In genomic region chr10:81410350-81410749, GRCm38 (mm10) we compare ENCODE assay signal across 8 mouse cellular contexts. TPM values are rescaled to one million over a fixed set of nuclear protein-coding genes. Genes with fewer than 3 reads are reported as not detected.
DNase-seq lines count a peak whose midpoint lies in the region; ATAC-seq lines count a peak whose summit lies in the region.

No protein-coding gene starts in this region.

- no peak for ATAC-seq in forebrain, embryonic 12.5 days (ENCODE audit: low FRiP score)
- no peak for ATAC-seq in midbrain, embryonic 11.5 days (ENCODE audit: low FRiP score)
- no peak for ATAC-seq in stomach, embryonic 16.5 days (ENCODE audit: insufficient read depth, low FRiP score)

- H3K9me3 ChIP-seq in forebrain, embryonic 10.5 days: no peaks in the 10 kb centered on the region
- H3K9me3 ChIP-seq in forebrain, embryonic 12.5 days: no peaks in the 10 kb centered on the region
- no peaks in the 10 kb centered on the region for H3K9me3 ChIP-seq in midbrain, embryonic 10.5 days (replicated peaks)
- no peaks in the 10 kb centered on the region for H3K9me3 ChIP-seq in midbrain, embryonic 11.5 days (ENCODE audit: control insufficient read depth, low read length)
- H3K9me3 ChIP-seq in limb, embryonic 10.5 days (replicated peaks): no peaks in the 10 kb centered on the region
- H3K9me3 ChIP-seq in stomach, embryonic 16.5 days (replicated peaks; ENCODE audit: control insufficient read depth, low read length): no peaks in the 10 kb centered on the region

- peaks cover 99% of the 10 kb centered on the region for H3K4me1 ChIP-seq in forebrain, embryonic 10.5 days
- H3K4me1 ChIP-seq in forebrain, embryonic 12.5 days: peaks cover 82% of the 10 kb centered on the region
- peaks cover 96% of the 10 kb centered on the region for H3K4me1 ChIP-seq in midbrain, embryonic 10.5 days
- peaks cover 35% of the 10 kb centered on the region for H3K4me1 ChIP-seq in midbrain, embryonic 11.5 days (ENCODE audit: control insufficient read depth, insufficient read depth, low read length)
- H3K4me1 ChIP-seq in limb, embryonic 10.5 days: peaks cover 99% of the 10 kb centered on the region
- peaks cover 85% of the 10 kb centered on the region for H3K4me1 ChIP-seq in stomach, embryonic 16.5 days (ENCODE audit: control insufficient read depth, insufficient read depth, low read length)

- WGBS in forebrain, embryonic 10.5 days: 71% methylated on average over 4 of the region's 4 CpGs
- WGBS in forebrain, embryonic 12.5 days: 67% methylated on average over 4 of the region's 4 CpGs
- 65% methylated on average over 4 of the region's 4 CpGs for WGBS in midbrain, embryonic 10.5 days
- WGBS in midbrain, embryonic 11.5 days: 61% methylated on average over 4 of the region's 4 CpGs
- 59% methylated on average over 4 of the region's 4 CpGs for WGBS in limb, embryonic 10.5 days
- 63% methylated on average over 4 of the region's 4 CpGs for WGBS in stomach, embryonic 16.5 days

- H3K4me2 ChIP-seq in forebrain, embryonic 12.5 days: no peak overlapping the region
- no peak overlapping the region for H3K4me2 ChIP-seq in midbrain, embryonic 11.5 days
- H3K4me2 ChIP-seq in stomach, embryonic 16.5 days (ENCODE audit: low read depth, low read length): no peak overlapping the region

- H3K36me3 ChIP-seq in forebrain, embryonic 10.5 days (replicated peaks): peaks cover 5% of the 10 kb centered on the region; the same call in 1 of the 2 replicates
- peaks cover 15% of the 10 kb centered on the region for H3K36me3 ChIP-seq in forebrain, embryonic 12.5 days (replicated peaks)
- H3K36me3 ChIP-seq in midbrain, embryonic 10.5 days: no peaks in the 10 kb centered on the region; the same call in 1 of the 2 replicates
- no peaks in the 10 kb centered on the region for H3K36me3 ChIP-seq in midbrain, embryonic 11.5 days (ENCODE audit: control insufficient read depth, insufficient read depth, low read length)
- peaks cover 9% of the 10 kb centered on the region for H3K36me3 ChIP-seq in limb, embryonic 10.5 days
- peaks cover 9% of the 10 kb centered on the region for H3K36me3 ChIP-seq in stomach, embryonic 16.5 days (ENCODE audit: control insufficient read depth, insufficient read depth, low read length)

- H3K27ac ChIP-seq in forebrain, embryonic 10.5 days: peak overlapping the region; percentile 77; the same call in 1 of the 2 replicates
- no peak overlapping the region for H3K27ac ChIP-seq in forebrain, embryonic 12.5 days
- H3K27ac ChIP-seq in midbrain, embryonic 10.5 days (replicated peaks): peak overlapping the region; percentile 33; the same call in 1 of the 2 replicates
- no peak overlapping the region for H3K27ac ChIP-seq in midbrain, embryonic 11.5 days (ENCODE audit: low read depth, low read length)
- peak overlapping the region; percentile 80 for H3K27ac ChIP-seq in limb, embryonic 10.5 days
- peak overlapping the region; percentile 42; the same call in 1 of the 2 replicates for H3K27ac ChIP-seq in stomach, embryonic 16.5 days (ENCODE audit: low read length)

- H3K27me3 ChIP-seq in forebrain, embryonic 10.5 days (ENCODE audit: poor library complexity, severe bottlenecking): peaks cover 41% of the 10 kb centered on the region
- peaks cover 37% of the 10 kb centered on the region for H3K27me3 ChIP-seq in forebrain, embryonic 12.5 days
- H3K27me3 ChIP-seq in midbrain, embryonic 10.5 days (ENCODE audit: low read depth, poor library complexity, severe bottlenecking): peaks cover 42% of the 10 kb centered on the region
- peaks cover 29% of the 10 kb centered on the region for H3K27me3 ChIP-seq in midbrain, embryonic 11.5 days (ENCODE audit: control insufficient read depth, insufficient read depth, low read length)
- H3K27me3 ChIP-seq in limb, embryonic 10.5 days (ENCODE audit: low read depth, poor library complexity, severe bottlenecking): peaks cover 32% of the 10 kb centered on the region
- H3K27me3 ChIP-seq in stomach, embryonic 16.5 days (ENCODE audit: control insufficient read depth, insufficient read depth, low read length): no peaks in the 10 kb centered on the region

- H3K4me3 ChIP-seq in forebrain, embryonic 10.5 days: no peak overlapping the region
- no peak overlapping the region for H3K4me3 ChIP-seq in forebrain, embryonic 12.5 days (replicated peaks)
- H3K4me3 ChIP-seq in midbrain, embryonic 10.5 days: no peak overlapping the region
- no peak overlapping the region for H3K4me3 ChIP-seq in midbrain, embryonic 11.5 days (ENCODE audit: low read depth, low read length)
- H3K4me3 ChIP-seq in limb, embryonic 10.5 days: 0 out of 2 replicates have a peak overlapping the region, but pooled peaks have one; percentile 42
- H3K4me3 ChIP-seq in stomach, embryonic 16.5 days (replicated peaks; ENCODE audit: low read length): no peak overlapping the region

- H3K9ac ChIP-seq in forebrain, embryonic 12.5 days: no peak overlapping the region
- no peak overlapping the region for H3K9ac ChIP-seq in midbrain, embryonic 11.5 days (ENCODE audit: low read length)
- peak overlapping the region; percentile 0; the same call in 1 of the 2 replicates for H3K9ac ChIP-seq in stomach, embryonic 16.5 days (ENCODE audit: low read length)

- DNase-seq in forebrain, embryonic 10.5 days (ENCODE audit: extremely low spot score, low spot score): no peak
- DNase-seq in midbrain, embryonic 10.5 days (ENCODE audit: low spot score): no peak
- DNase-seq in midbrain, embryonic 11.5 days (ENCODE audit: low spot score, missing footprints): no peak
- no peak for DNase-seq in limb, embryonic 10.5 days (ENCODE audit: low spot score)
- no peak for DNase-seq in gastrocnemius, postnatal 4 days (ENCODE audit: low spot score in 2 of 2)
- DNase-seq in right cerebral cortex, postnatal 36 days (ENCODE audit: low spot score in 2 of 2): no peak

RNA-seq across cellular contexts. Expression of gene Smim24, which starts 17.5 kb away (rescaled TPM):
- polyA plus RNA-seq in forebrain, embryonic 10.5 days (2016; fragmentation: Nextera tagmentation; extraction: Ambion mirVana): 1.6 and 1.9 TPM in 2 replicates
- polyA plus RNA-seq in forebrain, embryonic 12.5 days (2016; fragmentation: Nextera tagmentation; extraction: Ambion mirVana): 1.8 and 2.6 TPM in 2 replicates
- polyA plus RNA-seq in midbrain, embryonic 10.5 days (2016; fragmentation: Nextera tagmentation; extraction: Ambion mirVana): 1.7 and 2.3 TPM in 2 replicates
- polyA plus RNA-seq in midbrain, embryonic 11.5 days (2014; fragmentation: Nextera tagmentation; extraction: Ambion mirVana): 2.3 and 2.7 TPM in 2 replicates
- 1.9 and 2.9 TPM in 2 replicates for polyA plus RNA-seq in limb, embryonic 10.5 days (2016; fragmentation: Nextera tagmentation; extraction: Ambion mirVana)
- 61.8 and 65.3 TPM in 2 replicates for polyA plus RNA-seq in stomach, embryonic 16.5 days (2015; fragmentation: Nextera tagmentation; extraction: Ambion mirVana)
- under 1 TPM; 0.91 to 0.98 TPM for total RNA-seq in gastrocnemius, postnatal 4 days (2021)

RNA-seq across cellular contexts. Expression of gene Gm48552, which starts 21.5 kb away (rescaled TPM):
- polyA plus RNA-seq in forebrain, embryonic 10.5 days (2016; fragmentation: Nextera tagmentation; extraction: Ambion mirVana): 0.78 and 1.4 TPM in 2 replicates
- 1.4 and 2.1 TPM in 2 replicates for polyA plus RNA-seq in forebrain, embryonic 12.5 days (2016; fragmentation: Nextera tagmentation; extraction: Ambion mirVana)
- polyA plus RNA-seq in midbrain, embryonic 10.5 days (2016; fragmentation: Nextera tagmentation; extraction: Ambion mirVana): 1.7 and 2.9 TPM in 2 replicates
- polyA plus RNA-seq in midbrain, embryonic 11.5 days (2014; fragmentation: Nextera tagmentation; extraction: Ambion mirVana): 0.20 and 0.47 TPM in 2 replicates
- 1.4 and 1.5 TPM in 2 replicates for polyA plus RNA-seq in limb, embryonic 10.5 days (2016; fragmentation: Nextera tagmentation; extraction: Ambion mirVana)
- 1.3 and 1.5 TPM in 2 replicates for polyA plus RNA-seq in stomach, embryonic 16.5 days (2015; fragmentation: Nextera tagmentation; extraction: Ambion mirVana)
- total RNA-seq in gastrocnemius, postnatal 4 days (2021): 1 to 10 TPM; 1.3 to 2.0 TPM

RNA-seq across cellular contexts. Expression of gene Gm48551, which starts 26.1 kb away (rescaled TPM):
- polyA plus RNA-seq in forebrain, embryonic 10.5 days (2016; fragmentation: Nextera tagmentation; extraction: Ambion mirVana): 2.6 and 3.1 TPM in 2 replicates
- polyA plus RNA-seq in forebrain, embryonic 12.5 days (2016; fragmentation: Nextera tagmentation; extraction: Ambion mirVana): 4.2 and 4.6 TPM in 2 replicates
- 2.9 and 3.4 TPM in 2 replicates for polyA plus RNA-seq in midbrain, embryonic 10.5 days (2016; fragmentation: Nextera tagmentation; extraction: Ambion mirVana)
- polyA plus RNA-seq in midbrain, embryonic 11.5 days (2014; fragmentation: Nextera tagmentation; extraction: Ambion mirVana): 2.7 and 2.9 TPM in 2 replicates
- polyA plus RNA-seq in limb, embryonic 10.5 days (2016; fragmentation: Nextera tagmentation; extraction: Ambion mirVana): 3.8 and 4.2 TPM in 2 replicates
- polyA plus RNA-seq in stomach, embryonic 16.5 days (2015; fragmentation: Nextera tagmentation; extraction: Ambion mirVana): 3.0 and 3.8 TPM in 2 replicates
- 1 to 10 TPM in 1 of 2 experiments, under 1 TPM in 1; 0.70 to 1.5 TPM for total RNA-seq in gastrocnemius, postnatal 4 days (2021)

RNA-seq across cellular contexts. Expression of gene Dohh, which starts 26.1 kb away (rescaled TPM):
- polyA plus RNA-seq in forebrain, embryonic 10.5 days (2016; fragmentation: Nextera tagmentation; extraction: Ambion mirVana): 96.8 and 97.9 TPM in 2 replicates
- 68.1 and 68.5 TPM in 2 replicates for polyA plus RNA-seq in forebrain, embryonic 12.5 days (2016; fragmentation: Nextera tagmentation; extraction: Ambion mirVana)
- 93.4 and 98.7 TPM in 2 replicates for polyA plus RNA-seq in midbrain, embryonic 10.5 days (2016; fragmentation: Nextera tagmentation; extraction: Ambion mirVana)
- polyA plus RNA-seq in midbrain, embryonic 11.5 days (2014; fragmentation: Nextera tagmentation; extraction: Ambion mirVana): 43.3 and 53.7 TPM in 2 replicates
- 101 and 115 TPM in 2 replicates for polyA plus RNA-seq in limb, embryonic 10.5 days (2016; fragmentation: Nextera tagmentation; extraction: Ambion mirVana)
- 77.4 and 79.6 TPM in 2 replicates for polyA plus RNA-seq in stomach, embryonic 16.5 days (2015; fragmentation: Nextera tagmentation; extraction: Ambion mirVana)
- total RNA-seq in gastrocnemius, postnatal 4 days (2021): 10 to 100 TPM; 48.1 to 48.5 TPM

RNA-seq across cellular contexts. Expression of gene Fzr1, which starts 32.0 kb away (rescaled TPM):
- 135 and 139 TPM in 2 replicates for polyA plus RNA-seq in forebrain, embryonic 10.5 days (2016; fragmentation: Nextera tagmentation; extraction: Ambion mirVana)
- polyA plus RNA-seq in forebrain, embryonic 12.5 days (2016; fragmentation: Nextera tagmentation; extraction: Ambion mirVana): 145 and 148 TPM in 2 replicates
- 138 and 146 TPM in 2 replicates for polyA plus RNA-seq in midbrain, embryonic 10.5 days (2016; fragmentation: Nextera tagmentation; extraction: Ambion mirVana)
- 94.3 and 104 TPM in 2 replicates for polyA plus RNA-seq in midbrain, embryonic 11.5 days (2014; fragmentation: Nextera tagmentation; extraction: Ambion mirVana)
- 134 and 148 TPM in 2 replicates for polyA plus RNA-seq in limb, embryonic 10.5 days (2016; fragmentation: Nextera tagmentation; extraction: Ambion mirVana)
- 69.2 and 79.0 TPM in 2 replicates for polyA plus RNA-seq in stomach, embryonic 16.5 days (2015; fragmentation: Nextera tagmentation; extraction: Ambion mirVana)
- total RNA-seq in gastrocnemius, postnatal 4 days (2021): 10 to 100 TPM; 32.2 to 33.5 TPM

Comparison
In these comparisons a context has a peak if more than half of its experiments do, and no peak if none do; other contexts are left out.
1. H3K27ac ChIP-seq: peak in forebrain, embryonic 10.5 days (single experiment), midbrain, embryonic 10.5 days (single experiment), limb, embryonic 10.5 days (single experiment) and stomach, embryonic 16.5 days (single experiment); none in forebrain, embryonic 12.5 days (single experiment) and midbrain, embryonic 11.5 days (single experiment).
2. RNA of gene Smim24, which starts 17.5 kb away (polyA plus RNA-seq): 61.8 to 65.3 TPM in stomach, embryonic 16.5 days; 1.9 to 2.9 TPM in limb, embryonic 10.5 days, 1.8 to 2.6 TPM in forebrain, embryonic 12.5 days, 2.3 to 2.7 TPM in midbrain, embryonic 11.5 days, 1.6 to 1.9 TPM in forebrain, embryonic 10.5 days and 1.7 to 2.3 TPM in midbrain, embryonic 10.5 days; every median in the first group is over 10 times any median in the second.